Mouse (Mus musculus) monocyte, adult 59 days (primary cell): ENCODE data around the gene Zfp108. TPM values are rescaled to one million over a fixed set of nuclear protein-coding genes. Genes with fewer than 3 reads are reported as not detected.

Experiments used
- total RNA-seq, 2 experiments: library from RNA; stranded (reverse); gene quantifications; one replicate each; pipeline ENCODE4 v1.2.4; 2023

Gene Zfp108
- under 1 TPM; 0.46 to 0.50 TPM for total RNA-seq

GRCm38 (mm10) chr7:24254633-24255474 is at the start of gene Zfp108:
Gene Zfp108 (plus strand): TSS chr7:24254794.

GRCm38 (mm10) chr7:24211343-24211742 is 43.3 kb upstream of the Zfp108 start, which contains the start of gene Zfp111:
Gene Zfp111 (minus strand): TSS chr7:24211443.

DNA sequence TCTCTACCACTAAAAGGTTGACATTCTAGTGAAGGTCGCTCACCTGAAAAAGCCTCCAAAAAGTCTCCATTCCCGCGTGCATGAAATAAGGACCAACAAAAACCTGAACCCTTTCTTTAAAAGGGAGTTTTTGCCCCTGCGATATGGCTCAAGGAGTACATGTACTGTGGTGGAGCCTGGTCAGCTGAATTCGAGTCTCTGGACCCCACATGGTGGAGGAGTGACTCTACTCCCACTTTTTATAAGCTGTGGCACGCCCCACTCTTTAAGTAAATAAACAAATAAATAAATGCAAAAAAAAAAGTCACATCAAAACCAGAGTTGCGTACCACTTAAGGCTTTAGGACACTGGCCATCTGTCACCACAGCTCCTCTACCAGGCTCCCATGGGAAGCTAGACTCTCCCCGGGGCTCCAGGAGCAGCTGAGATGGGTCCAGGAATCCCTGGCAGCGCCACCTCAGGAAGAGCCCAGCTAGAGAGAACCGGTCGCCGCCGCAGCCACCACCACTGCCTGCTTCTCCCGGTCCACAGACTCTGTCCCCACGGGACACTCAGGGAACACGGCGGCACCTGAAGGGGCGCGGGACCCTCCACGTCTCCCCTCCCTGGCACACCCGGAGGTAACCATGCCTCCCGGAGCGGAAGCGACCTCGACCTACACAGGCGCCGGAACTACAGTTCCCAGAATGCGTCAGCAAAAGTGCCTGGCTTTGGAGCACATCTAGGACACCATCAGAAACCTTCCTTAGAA is 17.4 kb upstream of the Zfp108 start, which contains the start of gene Zfp109:
Gene Zfp109, minus strand, starts transcription at position 521 of the 752 bp plus-strand sequence.

GRCm38 (mm10) chr7:24270288-24270672 is 15.7 kb downstream of the Zfp108 start, which contains the start of gene Zfp93:
Gene Zfp93 (plus strand): TSS chr7:24270420.

GRCm38 (mm10) chr7:24300771-24301282 is 46.2 kb downstream of the Zfp108 start, which contains the start of gene Zfp61:
Gene Zfp61 (minus strand): TSS chr7:24301232.

Other genes with a start within 250 kb of the Zfp108 start
- not detected for gene Vmn1r183, start 201.5 kb upstream of the Zfp108 start, total RNA-seq
- gene Zfp180, start 172.9 kb upstream of the Zfp108 start, total RNA-seq = 10 to 100 TPM; 18.8 to 20.5 TPM
- gene Zfp112, start 142.5 kb upstream of the Zfp108 start, total RNA-seq = 1 to 10 TPM; 1.9 to 2.2 TPM
- 1 to 10 TPM; 4.7 to 5.1 TPM for gene Zfp235, start 120.6 kb upstream of the Zfp108 start, total RNA-seq
- gene Zfp114, start 79.7 kb upstream of the Zfp108 start, total RNA-seq = not detected
- 1 to 10 TPM; 3.3 to 4.2 TPM for gene Zfp111, start 43.4 kb upstream of the Zfp108 start, total RNA-seq
- 1 to 10 TPM; 2.3 to 2.6 TPM for gene Zfp109, start 17.2 kb upstream of the Zfp108 start, total RNA-seq
- under 1 TPM; 0.13 to 0.91 TPM for gene Zfp93, start 15.6 kb downstream of the Zfp108 start, total RNA-seq
- 1 to 10 TPM; 5.7 to 8.2 TPM for gene Zfp61, start 46.4 kb downstream of the Zfp108 start, total RNA-seq
- gene Zfp94, start 61.9 kb downstream of the Zfp108 start, total RNA-seq = 1 to 10 TPM; 1.8 to 2.2 TPM
- gene Tescl, start 79.1 kb downstream of the Zfp108 start, total RNA-seq = not detected
- not detected for gene Lypd5, start 94.4 kb downstream of the Zfp108 start, total RNA-seq
- 10 to 100 TPM; 12.7 to 20.6 TPM for gene Kcnn4, start 115.5 kb downstream of the Zfp108 start, total RNA-seq
- 10 to 100 TPM; 55.8 to 62.5 TPM for gene Smg9, start 144.8 kb downstream of the Zfp108 start, total RNA-seq
- 1 to 10 TPM; 3.3 to 8.2 TPM for gene Irgc1, start 197.5 kb downstream of the Zfp108 start, total RNA-seq
- gene Plaur, start 207.7 kb downstream of the Zfp108 start, total RNA-seq = 100 to 1,000 TPM; 744 to 846 TPM
- not detected for gene Cadm4, start 227.2 kb downstream of the Zfp108 start, total RNA-seq